Mouse (Mus musculus): ENCODE data around the gene Inpp5k.
"Not testable (repeated sequence)": the region's sequence is repeated elsewhere in the genome, so short reads cannot be mapped to it uniquely, and the experiment has no call there.

Inpp5k gene

GRCm38 (mm10) chr11:75678747-75679438 lies 48.1 kb downstream of the Inpp5k start, which contains the start of gene Crk:
Crk (plus strand) TSS chr11:75679259.
- in situ Hi-C loops (cut with MboI, MseI): no loop called here

- in situ Hi-C loops (cut with MboI, MseI): no loop called here
Measured at GRCm38 (mm10) chr11:75679439-75680171, 48.8 kb downstream of the Inpp5k start.

- in situ Hi-C loops (cut with MboI, MseI): no loop called here
Measured at GRCm38 (mm10) chr11:75684462-75684861, 53.7 kb downstream of the Inpp5k start.

GRCm38 (mm10) chr11:75684956-75685355 lies 54.2 kb downstream of the Inpp5k start:
- in situ Hi-C loops (cut with MboI, MseI): no loop called here

GRCm38 (mm10) chr11:75687343-75687993 lies 56.7 kb downstream of the Inpp5k start:
- in situ Hi-C loops (cut with MboI, MseI): no loop called here

- in situ Hi-C loops (cut with MboI, MseI): no loop called here
Measured at GRCm38 (mm10) chr11:75688132-75688531, 57.3 kb downstream of the Inpp5k start.

GRCm38 (mm10) chr11:75689977-75690376 lies 59.2 kb downstream of the Inpp5k start:
- in situ Hi-C loops (cut with MboI, MseI): no loop called here

- in situ Hi-C loops (cut with MboI, MseI): no loop called here
Measured at GRCm38 (mm10) chr11:75691047-75691446, 60.3 kb downstream of the Inpp5k start.

GRCm38 (mm10) chr11:75693570-75693969 lies 62.8 kb downstream of the Inpp5k start:
- in situ Hi-C loops (cut with MboI, MseI): no loop called here

GRCm38 (mm10) chr11:75697464-75697863 lies 66.7 kb downstream of the Inpp5k start:
- in situ Hi-C loops (cut with MboI, MseI): not testable (repeated sequence)
